ENCODE assay signal across 13 mouse cellular contexts in genomic region chr9:67620945-67621344, GRCm38 (mm10).
"Had no signal": no experiment of that assay in that cellular context is flagged by ENCODE, and none has a peak within 500 bp of the region (broad histone marks: within the 10 kb centered on the region; RNA-seq: fewer than 3 reads in every experiment).

No protein-coding gene starts in this region.

- H3K4me3 ChIP-seq: kidney, embryonic 15.5 days; midbrain, embryonic 13.5 days; neural tube, embryonic 15.5 days had no signal

- H3K9ac ChIP-seq: kidney, embryonic 15.5 days; liver, embryonic 14.5 days; midbrain, embryonic 13.5 days; neural tube, embryonic 15.5 days had no signal

- H3K4me2 ChIP-seq: kidney, embryonic 15.5 days; midbrain, embryonic 13.5 days; neural tube, embryonic 15.5 days had no signal

- ATAC-seq: intestine, embryonic 16.5 days; midbrain, embryonic 13.5 days had no signal

- DNase-seq: kidney, adult 2 months; kidney, postnatal 25 days; layer of hippocampus, adult 9-11 months; layer of hippocampus, postnatal 36 days; lung, adult 18-20 months; lung, postnatal 36 days; thymus, postnatal 14 days had no signal

- H3K36me3 ChIP-seq: kidney, embryonic 15.5 days; midbrain, embryonic 13.5 days; neural tube, embryonic 15.5 days had no signal

- H3K27me3 ChIP-seq: kidney, embryonic 15.5 days; midbrain, embryonic 13.5 days; neural tube, embryonic 15.5 days had no signal

- H3K9me3 ChIP-seq: kidney, embryonic 15.5 days; midbrain, embryonic 13.5 days; neural tube, embryonic 15.5 days had no signal

- H3K27ac ChIP-seq: kidney, embryonic 15.5 days; liver, embryonic 14.5 days; midbrain, embryonic 13.5 days; neural tube, embryonic 15.5 days; stomach, postnatal 0 days had no signal
